Mouse (Mus musculus): ENCODE data around the gene Klf3.

Gene Klf3

GRCm38 (mm10) chr5:64809864-64810263 is 6.7 kb downstream of the Klf3 start:
- no peak for DNase-seq (ENCODE audit: low spot score)

GRCm38 (mm10) chr5:64810860-64811499 is 7.8 kb downstream of the Klf3 start:
- DNase-seq (ENCODE audit: low spot score), result no peak

GRCm38 (mm10) chr5:64811500-64812123 is 8.4 kb downstream of the Klf3 start:
- DNase-seq (ENCODE audit: low spot score), result no peak

GRCm38 (mm10) chr5:64812124-64812982 is 9.2 kb downstream of the Klf3 start:
- DNase-seq (ENCODE audit: low spot score), result no peak

GRCm38 (mm10) chr5:64812983-64813304 is 9.8 kb downstream of the Klf3 start:
- no peak for DNase-seq (ENCODE audit: low spot score)

GRCm38 (mm10) chr5:64813361-64813760 is 10.2 kb downstream of the Klf3 start:
- no peak for DNase-seq (ENCODE audit: low spot score)

GRCm38 (mm10) chr5:64814416-64814815 is 11.2 kb downstream of the Klf3 start:
- DNase-seq (ENCODE audit: low spot score), result no peak

GRCm38 (mm10) chr5:64815631-64816030 is 12.4 kb downstream of the Klf3 start:
- no peak for DNase-seq (ENCODE audit: low spot score)

GRCm38 (mm10) chr5:64816290-64816973 is 13.2 kb downstream of the Klf3 start:
- no peak for DNase-seq (ENCODE audit: low spot score)

- DNase-seq (ENCODE audit: low spot score), result no peak
These were observed 13.7 kb downstream of the Klf3 start for GRCm38 (mm10) chr5:64816974-64817296.

- DNase-seq (ENCODE audit: low spot score), result no peak
These were observed 16.2 kb downstream of the Klf3 start for GRCm38 (mm10) chr5:64819390-64819789.

- no peak for DNase-seq (ENCODE audit: low spot score)
These were observed 16.9 kb downstream of the Klf3 start for GRCm38 (mm10) chr5:64820138-64820537.

GRCm38 (mm10) chr5:64821294-64821693 is 18.1 kb downstream of the Klf3 start:
- DNase-seq (ENCODE audit: low spot score), result no peak

- DNase-seq (ENCODE audit: low spot score), result no peak
These were observed 18.8 kb downstream of the Klf3 start for GRCm38 (mm10) chr5:64821964-64822363.

GRCm38 (mm10) chr5:64823431-64823830 is 20.2 kb downstream of the Klf3 start:
- no peak for DNase-seq (ENCODE audit: low spot score)

- no peak for DNase-seq (ENCODE audit: low spot score)
These were observed 21.6 kb downstream of the Klf3 start for GRCm38 (mm10) chr5:64824765-64825164.

- DNase-seq (ENCODE audit: low spot score), result no peak
These were observed 22.3 kb downstream of the Klf3 start for GRCm38 (mm10) chr5:64825496-64825895.

GRCm38 (mm10) chr5:64827151-64827550 is 24.0 kb downstream of the Klf3 start:
- no peak for DNase-seq (ENCODE audit: low spot score)

- DNase-seq (ENCODE audit: low spot score), result no peak
These were observed 25.1 kb downstream of the Klf3 start for GRCm38 (mm10) chr5:64828314-64828713.

- DNase-seq (ENCODE audit: low spot score), result no peak
These were observed 26.4 kb downstream of the Klf3 start for GRCm38 (mm10) chr5:64829606-64830005.

- no peak for DNase-seq (ENCODE audit: low spot score)
These were observed 27.6 kb downstream of the Klf3 start for GRCm38 (mm10) chr5:64830773-64831172.

- DNase-seq (ENCODE audit: low spot score), result no peak
These were observed 30.2 kb downstream of the Klf3 start for GRCm38 (mm10) chr5:64833410-64833809.

- no peak for DNase-seq (ENCODE audit: low spot score)
These were observed 31.0 kb downstream of the Klf3 start for GRCm38 (mm10) chr5:64834213-64834612.
